Mouse (Mus musculus): Measurements from ENCODE around the gene Ogdh. TPM values are rescaled to one million over a fixed set of nuclear protein-coding genes. Genes with fewer than 3 reads are reported as not detected.

Ogdh gene
- polyA plus RNA-seq, 1 experiment from 2014 or later, result 97.9 TPM

GRCm38 (mm10) chr11:6403830-6404405 lies 112.5 kb downstream of the Ogdh start:
- Histone ChIP-seq H3K27ac (no peak overlapping the region), H3K27me3 (no peaks in the 10 kb centered on the region), H3K9ac (no peak overlapping the region), H3K4me2 (no peak overlapping the region), H3K9me3 (no peaks in the 10 kb centered on the region), H3K36me3 (peaks cover 78% of the 10 kb centered on the region), H3K4me1 (replicated peaks) (peaks cover 20% of the 10 kb centered on the region), H3K4me3 (no peak overlapping the region)
- 96% methylated on average over 5 of the region's 5 CpGs for WGBS
- no peak for ATAC-seq (ENCODE audit: low FRiP score)

DNA sequence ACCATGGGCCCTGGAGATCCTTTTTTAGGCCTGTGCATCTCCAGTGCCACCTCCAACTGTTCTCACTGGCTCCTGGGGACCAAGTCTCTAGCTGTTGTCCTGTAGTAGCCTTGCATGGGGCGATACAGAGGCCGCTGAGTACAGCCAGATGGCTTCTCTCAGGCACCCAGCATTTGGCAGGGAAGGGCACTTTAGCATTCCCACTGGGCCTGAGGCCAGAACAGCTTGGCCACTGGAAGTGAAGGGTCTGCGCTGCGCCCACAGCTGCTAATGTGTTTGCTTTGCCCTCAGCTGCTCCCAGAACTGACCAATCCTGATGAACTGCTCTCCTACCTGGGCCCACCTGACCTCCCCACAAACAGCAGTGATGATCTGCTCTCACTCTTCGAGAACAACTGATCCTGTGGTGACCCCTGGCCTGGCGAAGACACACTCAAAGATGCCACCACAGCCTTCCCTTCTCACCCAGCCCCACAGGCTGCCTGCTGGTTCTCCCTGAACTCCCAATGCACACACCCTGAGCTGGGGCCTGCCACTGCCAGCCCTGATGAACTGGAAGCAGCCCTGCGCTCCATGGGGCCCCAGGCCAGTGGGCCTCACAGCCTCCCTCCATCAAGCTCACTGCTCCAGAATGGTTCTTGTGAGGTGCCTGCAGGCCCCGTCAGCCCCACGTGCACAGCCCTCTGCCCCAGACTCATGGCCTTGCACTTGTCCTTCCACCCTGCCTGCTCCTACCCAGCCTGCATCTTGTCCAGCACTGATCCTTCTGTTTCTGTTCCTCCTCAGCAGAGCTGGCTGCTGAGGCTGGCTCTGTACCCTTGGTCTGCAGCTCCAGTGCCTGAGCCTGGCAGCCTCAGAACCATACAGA lies 113.5 kb downstream of the Ogdh start:
- Histone ChIP-seq H3K4me2 (no peak overlapping the region), H3K9me3 (no peaks in the 10 kb centered on the region), H3K4me3 (no peak overlapping the region), H3K9ac (peak overlapping the region; percentile 51; the same call in 1 of the 2 replicates), H3K36me3 (peaks cover 68% of the 10 kb centered on the region), H3K27ac (peak overlapping the region; percentile 79), H3K27me3 (no peaks in the 10 kb centered on the region), H3K4me1 (replicated peaks) (peaks cover 20% of the 10 kb centered on the region)
- ATAC-seq (ENCODE audit: low FRiP score), result no peak
- WGBS, result 85% methylated on average over 9 of the region's 9 CpGs

DNA sequence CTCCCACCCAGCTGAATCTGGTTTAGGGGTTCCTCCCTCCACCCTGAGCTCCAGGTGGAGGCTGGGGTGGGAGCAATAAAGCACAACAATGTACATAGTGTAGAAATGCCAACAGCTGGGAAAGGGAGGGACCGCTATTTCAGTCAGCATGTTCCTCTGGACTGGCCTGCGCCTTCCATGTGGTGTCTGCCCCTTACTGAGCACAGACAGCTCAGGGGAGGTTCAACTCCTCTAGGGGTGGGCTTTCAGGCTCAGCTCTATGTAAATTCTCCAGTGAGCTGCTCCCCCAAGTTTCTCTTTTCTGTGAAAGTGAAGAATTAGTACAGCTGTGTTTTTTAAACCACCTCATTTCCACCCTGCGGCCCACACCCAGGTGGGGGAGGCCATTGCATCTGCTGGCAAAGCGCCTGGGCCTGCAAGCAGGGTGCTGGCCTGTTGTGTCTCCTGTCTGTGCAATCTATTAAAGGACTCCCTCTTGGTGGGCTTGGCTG lies 114.2 kb downstream of the Ogdh start:
- H3K4me1 ChIP-seq (replicated peaks), result peaks cover 20% of the 10 kb centered on the region
- H3K9ac ChIP-seq, result 0 out of 2 replicates have a peak overlapping the region, but pooled peaks have one; percentile 51
- no peaks in the 10 kb centered on the region for H3K9me3 ChIP-seq
- peak overlapping the region; percentile 79 for H3K27ac ChIP-seq
- no peak for ATAC-seq (ENCODE audit: low FRiP score)
- H3K27me3 ChIP-seq, result no peaks in the 10 kb centered on the region
- H3K36me3 ChIP-seq, result peaks cover 61% of the 10 kb centered on the region
- H3K4me2 ChIP-seq, result no peak overlapping the region
- no peak overlapping the region for H3K4me3 ChIP-seq
- 78% methylated on average over 4 of the region's 4 CpGs for WGBS

Small RNAs within 50 kb of the gene (microRNA-seq; reads per million reads assigned to microRNA genes)
- gene Mir7651, result 2.1 reads per million

Other genes with a start within 250 kb of the Ogdh start
- 63.1 and 65.8 TPM in 2 replicates for gene Camk2b, start 225.3 kb upstream of the Ogdh start, polyA plus RNA-seq (2015; fragmentation: Nextera tagmentation; extraction: Ambion mirVana)
- gene A730071L15Rik, start 91.6 kb upstream of the Ogdh start, polyA plus RNA-seq (2015; fragmentation: Nextera tagmentation; extraction: Ambion mirVana), result 0.69 and 1.1 TPM in 2 replicates
- 61.5 and 64.7 TPM in 2 replicates for gene Nudcd3, start 91.2 kb upstream of the Ogdh start, polyA plus RNA-seq (2015; fragmentation: Nextera tagmentation; extraction: Ambion mirVana)
- gene Npc1l1, start 61.5 kb upstream of the Ogdh start, polyA plus RNA-seq (2015; fragmentation: Nextera tagmentation; extraction: Ambion mirVana), result 0.04 and 0.05 TPM in 2 replicates
- gene Ddx56, start 23.9 kb upstream of the Ogdh start, polyA plus RNA-seq (2015; fragmentation: Nextera tagmentation; extraction: Ambion mirVana), result 67.4 and 71.6 TPM in 2 replicates
- gene Tmed4, start 16.8 kb upstream of the Ogdh start, polyA plus RNA-seq (2015; fragmentation: Nextera tagmentation; extraction: Ambion mirVana), result 142 and 145 TPM in 2 replicates
- gene Zmiz2, start 97.4 kb downstream of the Ogdh start, polyA plus RNA-seq (2015; fragmentation: Nextera tagmentation; extraction: Ambion mirVana), result 29.2 and 31.9 TPM in 2 replicates
- gene Ppia, start 123.8 kb downstream of the Ogdh start, polyA plus RNA-seq (2015; fragmentation: Nextera tagmentation; extraction: Ambion mirVana), result 3,979 and 4,017 TPM in 2 replicates
- gene H2afv, start 152.8 kb downstream of the Ogdh start, polyA plus RNA-seq (2015; fragmentation: Nextera tagmentation; extraction: Ambion mirVana), result 381 and 387 TPM in 2 replicates
- gene Purb, start 184.3 kb downstream of the Ogdh start, polyA plus RNA-seq (2015; fragmentation: Nextera tagmentation; extraction: Ambion mirVana), result 12.6 and 13.0 TPM in 2 replicates
- 0.42 and 0.48 TPM in 2 replicates for gene Myo1g, start 229.3 kb downstream of the Ogdh start, polyA plus RNA-seq (2015; fragmentation: Nextera tagmentation; extraction: Ambion mirVana)